Mouse (Mus musculus) forebrain, embryonic 12.5 days (tissue): ENCODE measurements around the gene Olfr698. TPM values are rescaled to one million over a fixed set of nuclear protein-coding genes. Genes with fewer than 3 reads are reported as not detected.
"Not testable (repeated sequence)": the region's sequence is repeated elsewhere in the genome, so short reads cannot be mapped to it uniquely, and the experiment has no call there.

Source experiments
- ATAC-seq: fragments of 200-750 bp; cut with Nextera tagmentation; 2 replicates; pipeline ENCODE4 v1.8.0; 2017; ENCODE audit warnings: moderate TSS enrichment; ENCODE audit not compliant: low FRiP score
- H3K27ac ChIP-seq: fragments of 300-500 bp; sonication (generic); 2 replicates; pipeline ENCODE4 v1.5.1; 2016; ENCODE audit warnings: mild to moderate bottlenecking
- H3K27me3 ChIP-seq: fragments of 300-500 bp; sonication (generic); 2 replicates; pipeline ENCODE4 v1.6.1; 2016; ENCODE audit warnings: mild to moderate bottlenecking
- H3K36me3 ChIP-seq: fragments of 300-500 bp; sonication (generic); replicated peaks from 2 replicates; pipeline ENCODE4 v1.6.1; 2016; ENCODE audit warnings: mild to moderate bottlenecking
- H3K4me1 ChIP-seq: fragments of 300-500 bp; sonication (generic); 2 replicates; pipeline ENCODE4 v1.6.1; 2016
- H3K4me2 ChIP-seq: fragments of 300-500 bp; sonication (generic); 2 replicates; pipeline ENCODE4 v1.6.1; 2016; ENCODE audit warnings: mild to moderate bottlenecking, moderate library complexity
- H3K4me3 ChIP-seq: fragments of 300-500 bp; sonication (generic); replicated peaks from 2 replicates; pipeline ENCODE4 v1.5.1; 2016; ENCODE audit warnings: mild to moderate bottlenecking
- H3K9ac ChIP-seq: fragments of 300-500 bp; sonication (generic); 2 replicates; pipeline ENCODE4 v1.6.1; 2016; ENCODE audit warnings: mild to moderate bottlenecking
- H3K9me3 ChIP-seq: fragments of 300-500 bp; sonication (generic); 2 replicates; pipeline ENCODE4 v1.6.1; 2016
- WGBS: fragments of 180-500 bp; shearing (Covaris S2); methylation state at CpG from one replicate; pipeline ENCODE4 v1.1.7; 2016; 5-methylcytosine and 5-hydroxymethylcytosine counted together
- polyA plus RNA-seq: library from polyadenylated mRNA; unstranded; fragments of >200 nt; fragmentation: Nextera tagmentation; extraction: Ambion mirVana; gene quantifications from 2 replicates; pipeline ENCODE4 v1.2.1, GENCODE M21; 2016

Gene Olfr698
- polyA plus RNA-seq, result not detected in 2 replicates

GRCm38 (mm10) chr7:106755297-106755696 lies at the start of gene Olfr698:
Gene Olfr698, minus strand, starts transcription at chr7:106755397.
- H3K9ac ChIP-seq, result no peak within 1 kb of the TSS
- H3K4me2 ChIP-seq, result no peak within 1 kb of the TSS
- H3K4me3 ChIP-seq, result no peak within 1 kb of the TSS
- no peaks in the 10 kb centered on the region for H3K36me3 ChIP-seq
- no peak within 1 kb of the TSS for H3K27ac ChIP-seq
- H3K27me3 ChIP-seq, result no peaks in the 10 kb centered on the region
- H3K9me3 ChIP-seq, result no peaks in the 10 kb centered on the region
- ATAC-seq, result no peak
- H3K4me1 ChIP-seq, result no peaks in the 10 kb centered on the region

- no peak within 1 kb of the TSS for H3K27ac ChIP-seq
- no peak within 1 kb of the TSS for H3K9ac ChIP-seq
- no peaks in the 10 kb centered on the region for H3K27me3 ChIP-seq
- ATAC-seq, result no peak
- H3K4me2 ChIP-seq, result no peak within 1 kb of the TSS
- no peaks in the 10 kb centered on the region for H3K36me3 ChIP-seq
- H3K9me3 ChIP-seq, result no peaks in the 10 kb centered on the region
- no peak within 1 kb of the TSS for H3K4me3 ChIP-seq
- no peaks in the 10 kb centered on the region for H3K4me1 ChIP-seq
- WGBS, result 85% methylated on average over 1 of the region's 1 CpGs
Measured at GRCm38 (mm10) chr7:106793098-106793497, 37.9 kb upstream of the Olfr698 start, which contains the start of gene Olfr699. Gene Olfr699, minus strand, starts transcription at chr7:106793198.

DNA sequence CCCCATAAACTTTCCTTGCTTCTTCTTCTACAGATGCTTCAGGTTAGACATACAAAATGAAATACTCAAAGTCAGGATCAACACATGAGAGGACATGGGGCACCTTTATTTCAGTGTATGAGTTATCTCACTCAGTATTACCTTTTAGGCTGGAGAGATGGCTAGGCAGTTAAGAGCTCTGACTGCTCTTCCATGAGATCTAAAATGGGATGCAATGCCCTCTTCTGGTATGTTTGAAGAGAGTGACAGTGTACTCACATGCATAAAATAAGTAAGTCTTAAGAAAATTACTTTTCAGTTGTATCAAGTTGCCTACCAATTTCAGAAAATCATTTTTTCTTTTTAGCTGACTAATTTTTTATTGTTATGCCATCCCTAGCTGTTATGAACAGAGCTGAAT lies 33.1 kb upstream of the Olfr698 start:
- ATAC-seq, result no peak

GRCm38 (mm10) chr7:106761008-106761407 lies 5.8 kb upstream of the Olfr698 start:
- not testable (repeated sequence) for H3K4me1 ChIP-seq, H3K4me3 ChIP-seq, H3K9ac ChIP-seq, H3K9me3 ChIP-seq, H3K27me3 ChIP-seq, H3K4me2 ChIP-seq, ATAC-seq, H3K27ac ChIP-seq, H3K36me3 ChIP-seq
- WGBS, result 83% methylated on average over 2 of the region's 2 CpGs

More for the DNA sequence above, 33.1 kb upstream of the Olfr698 start:
- no peak overlapping the region for H3K4me3 ChIP-seq
- no peak overlapping the region for H3K9ac ChIP-seq
- H3K4me2 ChIP-seq, result no peak overlapping the region
- H3K4me1 ChIP-seq, result no peaks in the 10 kb centered on the region
- no peak overlapping the region for H3K27ac ChIP-seq
- no peaks in the 10 kb centered on the region for H3K27me3 ChIP-seq
- no peaks in the 10 kb centered on the region for H3K36me3 ChIP-seq
- no peaks in the 10 kb centered on the region for H3K9me3 ChIP-seq

DNA sequence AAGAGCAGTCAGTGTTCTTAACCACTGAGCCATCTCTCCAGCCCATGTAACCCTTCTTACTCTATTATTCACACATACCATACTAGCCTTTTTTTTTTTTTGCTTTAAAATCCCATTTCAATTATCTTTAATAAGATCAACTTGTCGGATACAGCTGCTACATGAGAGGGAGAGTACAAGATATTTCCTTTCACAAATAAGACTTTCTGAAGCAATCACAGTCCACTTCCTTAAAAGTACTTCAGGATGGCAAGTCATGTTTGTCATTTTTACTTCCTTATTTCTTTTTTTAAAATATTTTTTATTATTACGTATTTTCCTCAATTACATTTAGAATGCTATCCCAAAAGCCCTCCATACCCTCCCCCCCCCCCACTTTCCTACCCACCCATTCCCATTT lies 3.6 kb upstream of the Olfr698 start:
- Histone ChIP-seq H3K9me3 (no peaks in the 10 kb centered on the region), H3K4me3 (no peak overlapping the region), H3K4me2 (no peak overlapping the region), H3K4me1 (no peaks in the 10 kb centered on the region), H3K9ac (no peak overlapping the region), H3K27me3 (no peaks in the 10 kb centered on the region), H3K27ac (no peak overlapping the region), H3K36me3 (no peaks in the 10 kb centered on the region)
- WGBS, result 86% methylated on average over 2 of the region's 2 CpGs
- ATAC-seq, result no peak

GRCm38 (mm10) chr7:106745811-106746210 lies 9.4 kb downstream of the Olfr698 start:
- H3K27ac ChIP-seq, result no peak overlapping the region
- H3K4me2 ChIP-seq, result no peak overlapping the region
- ATAC-seq, result no peak
- no peak overlapping the region for H3K4me3 ChIP-seq
- H3K4me1 ChIP-seq, result no peaks in the 10 kb centered on the region
- 87% methylated on average over 5 of the region's 5 CpGs for WGBS
- H3K36me3 ChIP-seq, result no peaks in the 10 kb centered on the region
- no peak overlapping the region for H3K9ac ChIP-seq
- H3K27me3 ChIP-seq, result no peaks in the 10 kb centered on the region
- H3K9me3 ChIP-seq, result no peaks in the 10 kb centered on the region

GRCm38 (mm10) chr7:106742343-106742742 lies 12.9 kb downstream of the Olfr698 start, which contains the start of gene Olfr697:
Gene Olfr697, minus strand, starts transcription at chr7:106742443.
- Histone ChIP-seq H3K9ac (no peak within 1 kb of the TSS), H3K36me3 (no peaks in the 10 kb centered on the region), H3K27ac (no peak within 1 kb of the TSS), H3K4me1 (no peaks in the 10 kb centered on the region), H3K9me3 (no peaks in the 10 kb centered on the region), H3K4me2 (no peak within 1 kb of the TSS), H3K4me3 (no peak within 1 kb of the TSS), H3K27me3 (no peaks in the 10 kb centered on the region)
- 83% methylated on average over 1 of the region's 1 CpGs for WGBS
- no peak for ATAC-seq

- no peaks in the 10 kb centered on the region; the same call in 1 of the 2 replicates for H3K9me3 ChIP-seq
- no peak overlapping the region for H3K27ac ChIP-seq
- no peaks in the 10 kb centered on the region for H3K36me3 ChIP-seq
- no peak for ATAC-seq
- no peaks in the 10 kb centered on the region for H3K4me1 ChIP-seq
- no peak overlapping the region for H3K9ac ChIP-seq
- no peak overlapping the region for H3K4me2 ChIP-seq
- no peak overlapping the region for H3K4me3 ChIP-seq
- H3K27me3 ChIP-seq, result no peaks in the 10 kb centered on the region
Measured at GRCm38 (mm10) chr7:106737028-106737427, 18.2 kb downstream of the Olfr698 start.

DNA sequence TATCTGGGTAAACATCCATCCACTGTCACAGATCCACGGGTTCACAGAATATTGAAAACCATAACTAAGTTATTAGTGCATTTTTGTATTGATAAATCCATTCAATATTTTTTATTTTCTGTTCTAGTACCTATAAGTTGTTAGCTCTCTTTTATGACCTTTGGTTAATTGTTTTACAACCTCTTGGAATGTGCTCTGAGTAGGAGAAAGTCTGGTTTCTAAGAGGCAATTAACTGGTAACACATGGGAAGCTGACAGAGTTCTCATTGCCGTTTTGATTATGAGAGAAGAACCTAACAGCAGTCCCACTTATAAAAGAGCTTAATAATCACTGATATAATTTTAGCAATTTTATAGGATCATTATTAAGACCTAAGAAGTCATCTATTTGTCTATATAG lies 21.5 kb downstream of the Olfr698 start:
- H3K36me3 ChIP-seq, result no peaks in the 10 kb centered on the region
- WGBS, result 80% methylated on average over 2 of the region's 2 CpGs
- H3K4me3 ChIP-seq, result no peak overlapping the region
- ATAC-seq, result no peak
- no peaks in the 10 kb centered on the region for H3K27me3 ChIP-seq
- H3K9me3 ChIP-seq, result no peaks in the 10 kb centered on the region; the same call in 1 of the 2 replicates
- H3K27ac ChIP-seq, result no peak overlapping the region
- no peaks in the 10 kb centered on the region for H3K4me1 ChIP-seq
- H3K4me2 ChIP-seq, result no peak overlapping the region
- H3K9ac ChIP-seq, result no peak overlapping the region

DNA sequence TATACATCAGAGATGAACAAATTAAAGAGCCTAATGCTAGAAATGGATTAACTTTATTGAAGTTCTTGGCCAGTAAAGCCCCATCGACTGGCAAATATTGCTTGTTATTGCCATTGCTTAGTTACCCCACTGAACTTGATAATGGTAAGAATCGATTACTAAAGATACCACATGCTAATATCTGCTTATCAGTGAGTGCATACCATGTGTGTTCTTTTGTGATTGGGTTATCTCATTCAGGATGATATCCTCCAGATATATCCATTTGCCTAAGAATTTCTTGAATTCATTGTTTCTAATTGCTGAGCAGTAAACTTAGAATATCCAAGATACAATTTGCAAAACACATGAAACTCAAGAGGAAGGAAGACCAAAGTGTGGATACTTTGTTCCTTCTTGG lies 29.5 kb downstream of the Olfr698 start:
- H3K9me3 ChIP-seq, ATAC-seq, H3K27ac ChIP-seq, H3K36me3 ChIP-seq, H3K4me2 ChIP-seq, H3K9ac ChIP-seq, H3K4me1 ChIP-seq, H3K4me3 ChIP-seq, H3K27me3 ChIP-seq: not testable (repeated sequence)
- WGBS, result 87% methylated on average over 2 of the region's 2 CpGs

DNA sequence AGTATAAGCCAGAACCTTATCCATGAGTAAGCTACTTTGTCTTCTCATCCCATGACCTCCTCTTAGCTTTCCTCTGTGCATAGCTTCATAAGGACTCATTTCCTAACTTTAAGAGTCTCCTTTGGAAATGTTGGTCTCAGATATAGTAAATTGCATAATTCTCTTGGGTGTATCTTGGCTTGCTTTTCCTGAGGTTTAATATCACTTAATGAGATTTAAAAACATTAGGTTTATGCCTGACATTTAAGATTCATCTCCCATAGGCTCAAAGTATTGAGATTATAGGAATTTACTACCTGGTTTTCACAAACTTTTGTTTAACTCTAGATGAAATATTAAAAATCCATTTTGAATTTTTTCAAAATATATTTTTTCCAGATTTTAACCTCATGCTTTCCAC lies 38.9 kb downstream of the Olfr698 start, which contains the start of gene Olfr695:
Olfr695 (minus strand) TSS at position 101 of the 400 bp plus-strand sequence.
- Histone ChIP-seq H3K4me3 (no peak within 1 kb of the TSS), H3K27ac (no peak within 1 kb of the TSS), H3K9ac (no peak within 1 kb of the TSS), H3K4me1 (no peaks in the 10 kb centered on the region), H3K27me3 (no peaks in the 10 kb centered on the region), H3K36me3 (no peaks in the 10 kb centered on the region), H3K9me3 (no peaks in the 10 kb centered on the region), H3K4me2 (no peak within 1 kb of the TSS)
- no peak for ATAC-seq

GRCm38 (mm10) chr7:106711463-106711862 lies 43.7 kb downstream of the Olfr698 start:
- Histone ChIP-seq H3K27ac (no peak overlapping the region), H3K4me1 (no peaks in the 10 kb centered on the region), H3K9ac (no peak overlapping the region), H3K9me3 (0 out of 2 replicates have a peak, but pooled peaks cover 3% of the 10 kb centered on the region), H3K4me2 (no peak overlapping the region), H3K27me3 (no peaks in the 10 kb centered on the region), H3K36me3 (no peaks in the 10 kb centered on the region), H3K4me3 (no peak overlapping the region)
- ATAC-seq, result no peak
- WGBS, result 87% methylated on average over 6 of the region's 6 CpGs

- ATAC-seq, result not testable (repeated sequence)
Measured at GRCm38 (mm10) chr7:106707705-106708104, 47.5 kb downstream of the Olfr698 start.

More at GRCm38 (mm10) chr7:106707705-106708104, 47.5 kb downstream of the Olfr698 start:
- H3K27me3 ChIP-seq, H3K4me3 ChIP-seq, H3K9me3 ChIP-seq, H3K9ac ChIP-seq, H3K27ac ChIP-seq, H3K36me3 ChIP-seq, H3K4me2 ChIP-seq, H3K4me1 ChIP-seq: not testable (repeated sequence)
- 90% methylated on average over 10 of the region's 10 CpGs for WGBS
